Mouse (Mus musculus): ENCODE data around the gene Arhgef40. TPM values are rescaled to one million over a fixed set of nuclear protein-coding genes. Genes with fewer than 3 reads are reported as not detected.
"Not testable (repeated sequence)": the region's sequence is repeated elsewhere in the genome, so short reads cannot be mapped to it uniquely, and the experiment has no call there.

The Arhgef40 gene
- polyA plus RNA-seq, 1 experiment from 2014 or later, result 36.4 TPM

- no peak overlapping the region for H3K4me3 ChIP-seq (ENCODE audit: low read depth, low read length)
- TF ChIP-seq EP300 (optimal IDR thresholded peaks at IDR 0.05), result no peak
- TF ChIP-seq CTCF (IDR thresholded peaks at IDR 0.05; ENCODE audit: low read depth), result no peak
- DNase-seq (ENCODE audit: low spot score) (no peak), ATAC-seq (ENCODE audit: low FRiP score, low TSS enrichment) (no peak)
- H3K4me2 ChIP-seq (replicated peaks; ENCODE audit: low read depth), result no peak overlapping the region
- H3K9me3 ChIP-seq (ENCODE audit: control insufficient read depth, low read length), result no peaks in the 10 kb centered on the region
- WGBS, result 75% methylated on average over 6 of the region's 6 CpGs
- no peaks in the 10 kb centered on the region for H3K27me3 ChIP-seq (ENCODE audit: control insufficient read depth, insufficient read depth, low read length)
- no peak overlapping the region for H3K9ac ChIP-seq (ENCODE audit: low read length)
- H3K4me1 ChIP-seq (replicated peaks; ENCODE audit: control insufficient read depth, insufficient read depth), result no peaks in the 10 kb centered on the region
- no peak overlapping the region for H3K27ac ChIP-seq (replicated peaks)
- H3K36me3 ChIP-seq (ENCODE audit: control insufficient read depth, insufficient read depth, low read length), result no peaks in the 10 kb centered on the region
Observed at GRCm38 (mm10) chr14:52035926-52036325, 51.4 kb downstream of the Arhgef40 start.

DNA sequence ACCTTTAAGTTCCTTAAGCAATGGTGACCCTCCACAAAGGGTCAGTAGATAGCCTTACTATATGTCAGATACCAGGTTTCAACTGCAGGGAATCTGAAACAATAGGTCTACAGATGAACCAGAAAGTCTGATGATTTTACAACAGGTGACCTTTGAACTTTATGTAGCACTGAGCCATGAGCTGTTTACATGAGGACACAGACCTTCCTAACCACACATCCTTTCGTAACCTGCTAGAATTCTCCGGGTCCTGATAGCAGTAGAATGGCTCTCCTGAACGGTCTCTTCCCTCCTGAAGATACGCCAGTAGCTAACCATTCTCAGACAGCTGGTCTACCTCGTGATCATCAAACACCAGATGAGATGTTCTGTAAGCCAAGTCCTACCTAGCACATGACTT is 54.8 kb downstream of the Arhgef40 start:
- H3K27ac ChIP-seq (replicated peaks), result no peak overlapping the region
- no peaks in the 10 kb centered on the region for H3K9me3 ChIP-seq (ENCODE audit: control insufficient read depth, low read length)
- no peak overlapping the region for H3K4me3 ChIP-seq (ENCODE audit: low read depth, low read length)
- TF ChIP-seq EP300 (optimal IDR thresholded peaks at IDR 0.05) (no peak), CTCF (IDR thresholded peaks at IDR 0.05; ENCODE audit: low read depth) (no peak)
- H3K4me1 ChIP-seq (replicated peaks; ENCODE audit: control insufficient read depth, insufficient read depth), result no peaks in the 10 kb centered on the region
- no peak overlapping the region for H3K9ac ChIP-seq (ENCODE audit: low read length)
- ATAC-seq (ENCODE audit: low FRiP score, low TSS enrichment), result no peak
- no peak overlapping the region for H3K4me2 ChIP-seq (replicated peaks; ENCODE audit: low read depth)
- no peak for DNase-seq (ENCODE audit: low spot score)
- H3K27me3 ChIP-seq (ENCODE audit: control insufficient read depth, insufficient read depth, low read length), result no peaks in the 10 kb centered on the region
- H3K36me3 ChIP-seq (ENCODE audit: control insufficient read depth, insufficient read depth, low read length), result no peaks in the 10 kb centered on the region
- 80% methylated on average over 5 of the region's 5 CpGs for WGBS

GRCm38 (mm10) chr14:52042359-52042758 is 57.8 kb downstream of the Arhgef40 start, which contains the start of gene Olfr221:
TSS of gene Olfr221 (minus strand) at chr14:52042459.
- H3K4me2 ChIP-seq (replicated peaks; ENCODE audit: low read depth); DNase-seq (ENCODE audit: low spot score); H3K4me3 ChIP-seq (ENCODE audit: low read depth, low read length); H3K4me1 ChIP-seq (replicated peaks; ENCODE audit: control insufficient read depth, insufficient read depth); H3K27me3 ChIP-seq (ENCODE audit: control insufficient read depth, insufficient read depth, low read length); H3K9ac ChIP-seq (ENCODE audit: low read length); ATAC-seq (ENCODE audit: low FRiP score, low TSS enrichment); H3K36me3 ChIP-seq (ENCODE audit: control insufficient read depth, insufficient read depth, low read length); H3K9me3 ChIP-seq (ENCODE audit: control insufficient read depth, low read length); H3K27ac ChIP-seq (replicated peaks): not testable (repeated sequence)
- WGBS, result 56% methylated on average over 3 of the region's 3 CpGs

DNA sequence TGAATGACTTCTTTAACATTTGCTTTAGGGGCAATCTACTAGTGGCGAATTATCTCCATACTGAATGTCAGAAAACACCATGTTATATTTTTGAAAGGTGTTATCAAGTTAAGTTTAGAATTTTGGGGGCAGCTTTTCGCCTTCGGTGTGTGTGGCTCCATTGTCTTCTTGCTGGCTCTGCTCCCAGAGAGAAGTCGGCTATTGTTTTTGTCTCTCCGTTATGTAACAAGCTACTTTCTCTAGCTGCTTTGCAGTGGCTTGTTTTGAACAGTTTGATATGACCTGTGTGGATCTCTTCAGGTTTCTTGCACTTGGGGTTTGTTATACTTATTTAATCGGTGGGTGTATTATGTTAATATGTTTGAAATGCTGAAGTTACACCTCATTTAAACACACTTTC is 58.9 kb downstream of the Arhgef40 start:
- Histone ChIP-seq H3K4me2 (replicated peaks; ENCODE audit: low read depth) (no peak overlapping the region), H3K27me3 (ENCODE audit: control insufficient read depth, insufficient read depth, low read length) (no peaks in the 10 kb centered on the region), H3K9me3 (ENCODE audit: control insufficient read depth, low read length) (no peaks in the 10 kb centered on the region), H3K4me3 (ENCODE audit: low read depth, low read length) (no peak overlapping the region), H3K36me3 (ENCODE audit: control insufficient read depth, insufficient read depth, low read length) (no peaks in the 10 kb centered on the region), H3K4me1 (replicated peaks; ENCODE audit: control insufficient read depth, insufficient read depth) (no peaks in the 10 kb centered on the region), H3K9ac (ENCODE audit: low read length) (no peak overlapping the region), H3K27ac (replicated peaks) (no peak overlapping the region)
- DNase-seq (ENCODE audit: low spot score), result no peak
- WGBS, result 54% methylated on average over 6 of the region's 6 CpGs
- ATAC-seq (ENCODE audit: low FRiP score, low TSS enrichment), result no peak
- no peak for TF ChIP-seq CTCF (IDR thresholded peaks at IDR 0.05; ENCODE audit: low read depth)
- TF ChIP-seq EP300 (optimal IDR thresholded peaks at IDR 0.05), result no peak

- H3K27me3 ChIP-seq (ENCODE audit: control insufficient read depth, insufficient read depth, low read length), result no peaks in the 10 kb centered on the region
- no peaks in the 10 kb centered on the region for H3K4me1 ChIP-seq (replicated peaks; ENCODE audit: control insufficient read depth, insufficient read depth)
- H3K4me2 ChIP-seq (replicated peaks; ENCODE audit: low read depth), result no peak overlapping the region
- H3K4me3 ChIP-seq (ENCODE audit: low read depth, low read length), result no peak overlapping the region
- no peaks in the 10 kb centered on the region for H3K9me3 ChIP-seq (ENCODE audit: control insufficient read depth, low read length)
- H3K27ac ChIP-seq (replicated peaks), result no peak overlapping the region
- DNase-seq (ENCODE audit: low spot score) (peak; percentile 54), ATAC-seq (ENCODE audit: low FRiP score, low TSS enrichment) (peak; percentile 71; the same call in 1 of the 2 replicates)
- WGBS, result 6% methylated on average over 8 of the region's 8 CpGs
- H3K9ac ChIP-seq (ENCODE audit: low read length), result no peak overlapping the region
- TF ChIP-seq EP300 (optimal IDR thresholded peaks at IDR 0.05) (no peak), CTCF (IDR thresholded peaks at IDR 0.05; ENCODE audit: low read depth) (peak; percentile 76)
- no peaks in the 10 kb centered on the region for H3K36me3 ChIP-seq (ENCODE audit: control insufficient read depth, insufficient read depth, low read length)
Observed at GRCm38 (mm10) chr14:52044901-52045678, 60.6 kb downstream of the Arhgef40 start.

- H3K4me3 ChIP-seq (ENCODE audit: low read depth, low read length), result no peak overlapping the region
- DNase-seq (ENCODE audit: low spot score) (no peak), ATAC-seq (ENCODE audit: low FRiP score, low TSS enrichment) (no peak)
- no peak overlapping the region for H3K27ac ChIP-seq (replicated peaks)
- H3K4me1 ChIP-seq (replicated peaks; ENCODE audit: control insufficient read depth, insufficient read depth), result no peaks in the 10 kb centered on the region
- no peaks in the 10 kb centered on the region for H3K27me3 ChIP-seq (ENCODE audit: control insufficient read depth, insufficient read depth, low read length)
- no peaks in the 10 kb centered on the region for H3K9me3 ChIP-seq (ENCODE audit: control insufficient read depth, low read length)
- no peaks in the 10 kb centered on the region for H3K36me3 ChIP-seq (ENCODE audit: control insufficient read depth, insufficient read depth, low read length)
- no peak overlapping the region for H3K4me2 ChIP-seq (replicated peaks; ENCODE audit: low read depth)
- no peak overlapping the region for H3K9ac ChIP-seq (ENCODE audit: low read length)
- 77% methylated on average over 9 of the region's 9 CpGs for WGBS
- TF ChIP-seq CTCF (IDR thresholded peaks at IDR 0.05; ENCODE audit: low read depth) (no peak), EP300 (optimal IDR thresholded peaks at IDR 0.05) (no peak)
Observed at GRCm38 (mm10) chr14:52045966-52046565, 61.5 kb downstream of the Arhgef40 start.

DNA sequence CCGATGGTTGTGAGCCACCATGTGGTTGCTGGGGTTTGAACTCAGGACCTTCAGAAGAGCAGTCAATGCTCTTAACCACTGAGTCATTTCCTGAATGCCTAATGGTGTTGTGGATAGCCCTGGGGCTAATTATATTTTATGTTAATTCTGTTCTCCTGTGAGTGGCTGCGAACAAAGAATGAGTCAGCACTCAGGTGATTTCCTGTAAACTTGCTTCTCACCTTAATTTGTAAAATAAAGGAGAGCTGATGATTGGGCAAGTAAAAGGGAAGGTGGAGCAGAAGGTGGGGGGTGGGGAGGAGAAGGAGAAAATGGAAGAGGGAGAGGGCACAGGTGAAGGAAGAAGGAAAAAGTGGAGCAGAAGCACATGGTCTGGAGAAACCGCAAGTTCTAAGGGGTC is 68.2 kb downstream of the Arhgef40 start:
- 85% methylated on average over 3 of the region's 3 CpGs for WGBS
- not testable (repeated sequence) for H3K27ac ChIP-seq (replicated peaks); H3K4me2 ChIP-seq (replicated peaks; ENCODE audit: low read depth); H3K27me3 ChIP-seq (ENCODE audit: control insufficient read depth, insufficient read depth, low read length); H3K9me3 ChIP-seq (ENCODE audit: control insufficient read depth, low read length); ATAC-seq (ENCODE audit: low FRiP score, low TSS enrichment); DNase-seq (ENCODE audit: low spot score); H3K4me1 ChIP-seq (replicated peaks; ENCODE audit: control insufficient read depth, insufficient read depth); H3K36me3 ChIP-seq (ENCODE audit: control insufficient read depth, insufficient read depth, low read length); H3K9ac ChIP-seq (ENCODE audit: low read length); H3K4me3 ChIP-seq (ENCODE audit: low read depth, low read length)

Data from stomach, postnatal 0 days (tissue).